Mouse (Mus musculus) stomach, postnatal 0 days (tissue): ENCODE results near the gene Snrpe.

ENCODE experiments used
- CTCF ChIP-seq: IDR thresholded peaks from 2 replicates; pipeline ENCODE4 v1.5.1; 2016; ENCODE audit warnings: antibody characterized with exemption, low read depth, mild to moderate bottlenecking, moderate library complexity
- EP300 ChIP-seq: optimal IDR thresholded peaks from 2 replicates; pipeline ENCODE3; 2016; ENCODE audit warnings: antibody characterized with exemption

DNA sequence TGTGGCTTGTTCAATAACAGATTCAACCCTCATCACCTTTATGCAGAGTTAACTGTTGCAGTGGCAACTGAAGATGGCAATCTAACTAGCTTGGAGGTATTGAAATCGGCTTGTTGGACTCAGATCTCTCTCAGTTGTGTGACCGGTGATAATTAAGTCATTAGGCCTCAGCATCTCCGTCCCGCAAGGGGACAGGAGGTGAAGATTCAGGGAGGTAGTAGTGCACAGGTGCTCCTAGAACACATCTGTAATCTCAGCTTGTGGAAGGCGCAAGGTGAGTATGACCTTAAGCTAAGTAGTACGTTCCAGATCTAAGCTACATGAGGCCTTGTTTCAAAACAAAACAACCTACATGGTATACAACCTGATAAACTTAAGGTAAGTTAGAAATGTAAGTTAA, 510 bp upstream of the Snrpe start:
- no peak for TF ChIP-seq CTCF
- no peak for TF ChIP-seq EP300
